Mouse (Mus musculus): ENCODE measurements around the gene Cfap46.

Gene Cfap46

DNA sequence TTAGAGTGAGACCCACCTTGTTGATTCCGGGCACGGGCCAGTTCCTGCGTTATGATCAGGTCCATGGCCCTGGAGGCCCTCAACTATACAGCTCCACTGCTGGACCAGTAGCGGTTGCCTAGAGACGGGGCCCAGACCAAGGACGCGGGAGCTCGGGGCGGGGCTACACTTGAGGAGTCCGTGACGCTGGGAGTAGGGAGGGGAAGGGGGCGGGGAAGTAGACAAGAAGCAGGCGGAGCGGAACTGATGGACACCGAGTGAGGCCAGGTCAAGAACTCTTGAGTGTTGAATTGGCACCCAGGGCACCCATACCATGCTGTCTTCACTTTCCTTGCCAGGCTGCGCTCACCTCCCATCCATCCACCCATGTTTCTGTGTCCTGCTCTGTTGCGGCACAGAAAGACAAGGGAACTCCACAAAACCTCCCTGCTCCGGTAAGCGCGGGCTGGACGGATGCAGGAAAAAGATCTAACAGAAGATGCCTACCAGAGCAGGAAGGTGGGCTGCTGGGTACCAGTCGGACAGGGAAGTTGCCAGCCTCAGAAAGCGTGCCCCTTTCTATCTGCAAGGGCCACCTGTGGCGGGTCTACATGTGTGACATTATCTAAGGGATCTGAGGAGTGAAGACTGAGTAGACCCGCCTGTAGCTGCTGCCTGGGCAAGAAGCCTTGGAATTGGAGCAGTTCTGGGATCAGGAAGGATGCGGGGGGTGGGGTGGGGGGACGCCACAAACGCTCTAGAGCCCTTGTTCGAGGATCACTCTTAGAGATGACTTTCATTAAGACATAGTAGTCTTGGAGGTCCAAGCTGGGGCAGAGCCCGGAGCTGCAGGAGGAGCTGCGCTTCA is at the start of gene Cfap46:
Gene Cfap46, minus strand, starts transcription at position 112 of the 847 bp plus-strand sequence.
- in situ Hi-C loops (cut with MboI; ENCODE audit: unreplicated experiment in 2 of 2): no loop called here

DNA sequence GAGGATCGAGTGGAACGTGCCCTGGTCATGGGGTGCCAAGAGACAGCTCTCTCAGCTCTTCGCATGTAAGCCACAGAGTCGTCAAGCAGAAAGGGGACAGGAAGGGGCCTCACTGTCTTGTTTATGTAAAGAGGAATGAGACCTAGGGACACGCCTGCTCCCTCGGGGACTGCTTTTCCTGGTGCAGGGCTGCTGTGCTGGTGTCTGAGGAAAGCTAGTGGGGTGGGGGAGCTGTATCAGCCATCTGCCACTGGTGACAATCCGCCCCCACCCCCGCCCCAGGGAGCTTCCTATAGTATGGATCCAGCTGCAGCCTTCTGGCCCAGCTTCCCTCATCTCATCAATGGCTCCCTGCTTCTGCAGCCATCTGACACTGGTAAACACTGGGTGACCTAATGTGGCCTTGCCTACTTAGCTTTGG is 47.7 kb upstream of the Cfap46 start:
- in situ Hi-C loops (cut with MboI; ENCODE audit: unreplicated experiment in 2 of 2): no loop called here

DNA sequence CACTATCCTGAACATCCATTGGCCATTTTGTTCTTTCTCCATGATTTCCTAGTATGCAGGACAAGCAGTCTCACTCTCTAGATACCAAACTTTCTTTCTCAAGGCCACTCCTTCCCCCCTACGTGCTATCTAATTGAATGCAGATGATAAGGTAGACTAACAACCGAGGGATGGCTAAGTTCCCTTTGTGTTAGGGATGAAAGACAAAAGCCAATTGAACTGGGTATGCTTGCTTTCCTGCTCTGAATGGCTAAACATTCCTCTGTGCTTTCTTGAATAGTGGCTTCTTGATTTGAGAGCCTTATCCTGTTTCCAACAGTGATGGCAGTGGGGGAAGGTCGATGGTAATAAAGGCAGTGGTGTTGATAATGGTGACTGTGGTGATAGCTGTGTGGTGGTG is 43.5 kb upstream of the Cfap46 start:
- in situ Hi-C loops (cut with MboI; ENCODE audit: unreplicated experiment in 2 of 2): no loop called here

DNA sequence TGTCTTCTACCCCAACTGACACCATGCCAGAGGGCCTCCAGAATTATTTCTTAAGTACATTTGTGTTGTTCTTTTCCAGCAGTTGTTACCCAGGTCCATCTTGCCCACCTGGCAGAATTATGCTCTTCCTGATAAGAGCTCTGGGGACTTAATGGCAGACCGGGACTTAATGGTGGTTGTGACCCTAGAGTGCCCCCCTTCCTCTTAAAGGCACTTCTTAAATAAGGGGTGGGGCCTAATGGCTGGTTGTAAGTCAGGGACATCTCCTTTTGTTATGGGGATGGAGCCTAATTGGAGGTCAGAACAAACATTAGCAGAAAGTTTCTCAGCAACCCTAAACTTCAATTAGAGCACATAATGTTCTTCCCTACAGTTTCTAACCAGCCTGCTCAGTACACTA is 42.0 kb upstream of the Cfap46 start:
- in situ Hi-C loops (cut with MboI; ENCODE audit: unreplicated experiment in 2 of 2): no loop called here

DNA sequence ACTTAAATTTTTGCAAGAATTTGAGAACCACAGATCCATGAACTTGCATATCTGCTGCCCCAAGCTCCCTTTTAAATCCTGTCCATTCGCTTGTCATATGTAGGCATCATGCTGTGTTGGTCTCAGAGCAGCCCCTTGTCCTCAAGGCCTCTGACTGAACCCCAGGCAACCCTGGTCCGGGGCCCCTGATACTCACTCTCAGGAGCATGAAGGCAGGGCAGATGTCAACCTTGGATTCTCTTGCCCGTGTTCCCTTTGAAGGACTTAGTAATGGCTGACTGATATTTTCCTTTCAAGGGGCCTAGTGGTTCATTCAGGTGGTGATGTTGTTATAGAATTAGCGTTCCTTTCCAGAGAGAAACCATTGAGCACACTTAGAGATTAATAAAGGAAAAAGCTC is 40.4 kb upstream of the Cfap46 start:
- in situ Hi-C loops (cut with MboI; ENCODE audit: unreplicated experiment in 2 of 2): no loop called here

GRCm38 (mm10) chr7:139721196-139721595 is 37.6 kb upstream of the Cfap46 start:
- in situ Hi-C loops (cut with MboI; ENCODE audit: unreplicated experiment in 2 of 2): no loop called here

- in situ Hi-C loops (cut with MboI; ENCODE audit: unreplicated experiment in 2 of 2): no loop called here
These were observed 34.2 kb upstream of the Cfap46 start for GRCm38 (mm10) chr7:139717781-139718180.

DNA sequence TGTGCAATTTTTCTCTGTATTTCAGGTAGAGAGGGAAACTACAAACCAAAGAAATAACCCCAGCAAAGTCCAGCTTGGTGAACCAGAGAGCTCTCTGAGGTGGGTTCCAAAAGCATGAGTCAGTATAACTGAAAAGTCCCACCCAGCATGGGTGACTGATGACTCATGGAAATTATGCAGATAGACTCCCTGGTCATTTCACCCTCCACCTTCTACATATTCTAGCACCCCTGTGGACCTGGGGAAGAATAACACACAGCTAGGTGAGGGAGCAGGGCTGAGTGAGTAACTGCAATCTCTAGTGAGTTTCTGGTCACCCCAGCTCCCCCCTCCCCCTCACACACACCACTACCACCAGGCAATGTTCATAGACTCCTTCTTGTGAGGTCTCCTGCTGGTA is 28.2 kb upstream of the Cfap46 start:
- in situ Hi-C loops (cut with MboI; ENCODE audit: unreplicated experiment in 2 of 2): no loop called here

DNA sequence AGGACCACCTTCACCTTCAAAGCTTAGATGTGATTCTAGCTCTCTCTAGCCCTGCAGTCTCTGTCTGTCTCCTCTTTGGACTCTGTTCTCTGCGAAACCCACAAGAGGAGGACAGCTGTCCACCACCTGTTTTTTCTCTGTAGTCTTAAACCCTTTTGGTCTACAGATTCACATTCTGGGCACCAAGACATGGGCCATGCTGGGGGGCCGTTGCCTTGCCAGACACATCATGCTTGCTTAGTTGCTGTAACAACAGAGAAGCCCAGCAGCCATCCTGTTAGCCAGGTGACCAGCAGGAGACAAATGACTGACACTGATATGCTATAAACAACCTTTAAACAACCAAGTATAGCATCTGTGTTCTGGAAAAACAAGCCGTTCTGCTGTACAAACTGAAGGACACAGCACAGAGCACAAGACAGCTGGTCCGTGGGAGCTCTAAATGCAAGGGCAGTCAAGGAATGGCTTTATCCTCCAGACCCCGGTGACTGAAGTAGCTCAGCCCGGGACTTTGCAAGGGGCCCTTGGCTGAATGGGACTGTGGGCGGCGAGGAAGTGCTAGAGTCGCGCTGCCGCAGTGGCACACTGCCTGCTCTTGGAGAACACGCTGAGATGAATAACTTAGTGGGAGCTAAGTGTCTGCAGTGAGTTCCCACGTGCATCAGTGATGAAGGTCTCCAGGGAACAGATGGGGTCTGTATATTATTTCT is 22.9 kb upstream of the Cfap46 start:
- in situ Hi-C loops (cut with MboI; ENCODE audit: unreplicated experiment in 2 of 2): no loop called here

- in situ Hi-C loops (cut with MboI; ENCODE audit: unreplicated experiment in 2 of 2): no loop called here
These were observed 22.2 kb upstream of the Cfap46 start for GRCm38 (mm10) chr7:139705781-139706180.

GRCm38 (mm10) chr7:139705081-139705480 is 21.5 kb upstream of the Cfap46 start:
- in situ Hi-C loops (cut with MboI; ENCODE audit: unreplicated experiment in 2 of 2): no loop called here

DNA sequence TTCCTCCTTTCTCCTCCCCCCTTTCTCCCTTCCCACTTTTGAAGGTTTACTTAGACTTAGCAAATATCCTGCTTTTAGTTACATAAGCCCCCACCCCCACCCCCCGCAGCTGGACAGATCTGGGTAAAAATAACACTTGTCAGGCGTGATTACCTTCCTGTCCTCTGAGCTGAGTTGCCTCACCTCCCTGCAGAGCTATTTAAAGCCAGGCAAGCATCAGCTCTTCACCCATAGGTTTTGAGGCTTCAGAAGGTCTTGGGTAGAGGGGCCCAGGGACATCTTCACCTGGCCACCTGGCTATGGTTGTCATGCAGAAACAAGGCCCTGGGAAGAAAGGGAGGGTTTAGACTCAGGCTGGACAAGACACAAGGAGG is 20.2 kb upstream of the Cfap46 start:
- in situ Hi-C loops (cut with MboI; ENCODE audit: unreplicated experiment in 2 of 2): no loop called here

DNA sequence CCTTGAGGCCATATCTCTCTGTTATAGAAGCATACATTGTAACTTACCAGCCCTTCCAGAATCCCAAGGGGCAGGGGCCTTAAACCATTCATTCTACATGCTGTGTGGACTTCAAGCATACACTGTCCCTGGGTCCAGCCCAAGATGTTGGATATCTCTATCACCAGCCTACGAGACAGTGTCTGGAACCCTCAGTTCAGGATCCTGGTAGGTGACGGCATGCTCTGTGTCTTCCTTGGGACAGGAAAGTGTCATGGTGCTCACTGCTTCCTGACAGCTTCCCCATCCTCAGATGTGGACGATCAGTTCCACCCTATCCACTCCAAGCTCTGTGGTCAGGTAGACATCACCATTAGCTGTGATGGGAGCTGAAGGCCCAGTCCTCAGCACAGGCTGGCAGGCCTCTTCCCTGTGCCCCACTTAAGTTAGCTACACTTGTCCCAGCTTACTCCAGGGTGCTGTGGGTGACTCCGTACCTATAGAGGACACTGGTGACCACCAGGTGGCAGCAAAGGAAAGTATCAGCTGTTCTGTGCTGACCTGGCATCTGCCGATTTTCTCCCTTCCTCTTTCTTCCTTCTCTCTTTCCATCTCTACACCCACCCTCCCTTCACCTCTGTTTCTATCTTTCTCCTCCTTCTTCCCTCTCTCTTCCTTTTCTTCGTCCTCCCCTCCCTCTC is 19.7 kb upstream of the Cfap46 start:
- in situ Hi-C loops (cut with MboI; ENCODE audit: unreplicated experiment in 2 of 2): no loop called here

DNA sequence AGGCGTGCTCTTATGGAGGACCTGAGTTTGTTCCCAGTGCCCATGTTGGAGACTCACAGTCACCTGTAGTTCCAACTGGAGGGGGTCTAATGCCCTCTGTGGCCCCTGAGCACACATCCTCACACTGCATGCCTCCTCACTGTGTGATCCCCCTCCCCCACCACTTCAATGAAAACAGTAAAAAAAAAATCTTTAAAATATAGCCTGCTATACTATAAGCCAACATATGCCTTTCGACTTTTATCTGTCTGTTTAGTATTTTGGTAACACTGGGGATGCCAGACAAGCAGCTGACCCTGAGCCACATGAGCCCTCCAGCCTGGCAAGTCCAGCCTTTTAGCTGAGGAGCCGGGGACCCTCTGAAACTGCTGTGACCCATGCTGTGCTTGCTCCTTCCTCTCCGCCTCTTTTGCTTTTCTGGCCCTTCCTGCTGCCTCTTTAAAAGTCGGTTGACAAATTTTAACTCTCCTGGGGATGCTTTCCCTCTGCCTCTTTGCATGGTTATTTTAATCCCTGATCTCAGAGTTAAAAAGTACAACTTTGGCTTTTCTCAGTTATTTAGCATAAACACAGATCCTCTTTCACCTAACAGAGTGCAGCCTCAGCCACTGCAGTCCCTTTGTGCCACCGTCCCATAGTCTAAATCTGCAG is 18.2 kb upstream of the Cfap46 start:
- in situ Hi-C loops (cut with MboI; ENCODE audit: unreplicated experiment in 2 of 2): no loop called here

DNA sequence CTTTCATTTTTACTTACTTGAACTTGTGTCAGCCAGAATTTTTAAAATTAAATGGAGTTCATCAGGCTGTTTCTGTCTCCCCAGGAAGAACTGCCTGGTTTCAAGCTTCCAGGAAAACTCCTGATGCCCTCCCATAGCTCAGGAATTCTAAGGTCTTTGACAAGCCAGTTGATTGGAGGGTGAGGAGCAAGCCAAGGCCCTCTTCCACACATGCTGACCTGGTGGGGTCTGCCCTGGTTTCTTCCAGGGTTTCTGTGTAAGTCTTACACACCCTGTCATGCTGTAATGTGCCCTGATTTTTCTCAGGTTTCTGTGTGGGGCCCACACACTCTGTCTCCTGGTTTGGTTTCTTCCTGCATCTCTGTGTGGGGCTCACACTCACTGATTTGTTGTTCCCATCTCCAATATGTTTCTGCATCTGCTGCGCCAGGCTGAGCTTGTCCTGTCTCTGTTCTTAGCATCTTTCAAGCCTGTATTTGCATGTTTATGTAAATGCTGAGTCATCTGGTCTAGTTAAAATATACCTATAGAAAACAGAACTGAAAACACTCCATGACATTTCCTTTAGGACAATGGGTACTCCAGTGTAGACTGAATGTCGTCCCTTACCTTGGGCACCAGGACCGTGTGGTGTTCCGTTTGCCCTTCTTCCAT is 9.2 kb upstream of the Cfap46 start:
- in situ Hi-C loops (cut with MboI; ENCODE audit: unreplicated experiment in 2 of 2): no loop called here

- in situ Hi-C loops (cut with MboI; ENCODE audit: unreplicated experiment in 2 of 2): no loop called here
These were observed 8.6 kb upstream of the Cfap46 start for GRCm38 (mm10) chr7:139692211-139692610.

DNA sequence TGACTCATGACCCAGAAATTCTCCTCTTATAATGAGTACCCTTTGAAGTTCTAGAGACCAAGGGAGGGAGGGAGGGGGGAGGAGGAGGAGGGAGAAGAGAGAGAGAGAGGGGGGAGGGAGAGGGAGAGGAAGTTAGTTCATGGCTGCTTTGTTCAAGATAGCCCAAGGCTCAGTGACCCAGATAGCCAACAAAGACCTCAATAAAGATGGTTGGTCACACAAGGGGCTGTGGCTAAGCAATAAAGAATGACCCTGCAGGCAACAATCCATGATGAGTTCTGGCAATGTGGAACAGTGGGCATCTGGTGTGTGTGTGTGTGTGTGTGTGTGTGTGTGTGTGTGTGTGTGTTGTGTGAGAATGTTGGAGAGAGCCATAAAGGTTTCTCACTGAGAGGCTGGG is 1.7 kb upstream of the Cfap46 start:
- in situ Hi-C loops (cut with MboI; ENCODE audit: unreplicated experiment in 2 of 2): no loop called here

- in situ Hi-C loops (cut with MboI; ENCODE audit: unreplicated experiment in 2 of 2): no loop called here
These were observed 924 bp upstream of the Cfap46 start for GRCm38 (mm10) chr7:139684553-139684929.

DNA sequence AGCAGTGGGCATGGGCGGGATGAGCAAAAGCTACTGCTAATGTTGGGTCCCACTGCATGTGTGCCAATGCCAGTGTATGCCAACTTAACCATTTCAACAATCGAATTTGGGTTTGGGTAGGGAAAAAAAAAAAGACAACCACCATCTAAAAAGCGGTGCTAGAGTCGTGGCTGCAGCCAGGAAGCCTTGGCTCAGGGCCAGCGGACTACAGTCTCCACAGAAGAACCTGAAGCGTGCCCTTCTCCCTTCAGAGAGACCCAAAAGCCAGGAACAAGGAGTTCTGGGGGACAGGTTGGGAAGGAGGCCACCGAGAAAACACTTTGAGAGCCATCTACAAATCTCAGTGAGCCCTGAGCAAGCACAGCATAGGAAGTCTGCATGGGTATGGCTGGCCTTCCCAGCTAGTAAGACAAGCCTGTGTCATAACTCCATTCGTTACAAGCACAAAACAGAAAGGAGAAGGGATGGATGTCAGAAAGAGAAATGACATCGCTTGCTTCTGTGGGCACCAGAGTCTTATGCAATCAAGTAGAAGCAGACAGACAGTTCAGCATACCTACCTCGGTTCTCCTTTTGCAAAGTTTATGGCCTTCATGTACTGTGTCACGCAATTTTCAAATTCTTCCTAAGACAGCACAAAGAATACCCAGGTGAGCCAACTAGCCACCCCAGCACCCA is 1.6 kb downstream of the Cfap46 start:
- in situ Hi-C loops (cut with MboI; ENCODE audit: unreplicated experiment in 2 of 2): no loop called here

- in situ Hi-C loops (cut with MboI; ENCODE audit: unreplicated experiment in 2 of 2): no loop called here
These were observed 7.2 kb downstream of the Cfap46 start for GRCm38 (mm10) chr7:139676433-139676832.

All from v-Abl transformed pro-B cells (cell line).